Mouse (Mus musculus): Measurements from ENCODE around the gene Nckap5. TPM values are rescaled to one million over a fixed set of nuclear protein-coding genes. Genes with fewer than 3 reads are reported as not detected.

Gene Nckap5
- polyA plus RNA-seq, 1 experiment from 2014 or later: 3.2 TPM

DNA sequence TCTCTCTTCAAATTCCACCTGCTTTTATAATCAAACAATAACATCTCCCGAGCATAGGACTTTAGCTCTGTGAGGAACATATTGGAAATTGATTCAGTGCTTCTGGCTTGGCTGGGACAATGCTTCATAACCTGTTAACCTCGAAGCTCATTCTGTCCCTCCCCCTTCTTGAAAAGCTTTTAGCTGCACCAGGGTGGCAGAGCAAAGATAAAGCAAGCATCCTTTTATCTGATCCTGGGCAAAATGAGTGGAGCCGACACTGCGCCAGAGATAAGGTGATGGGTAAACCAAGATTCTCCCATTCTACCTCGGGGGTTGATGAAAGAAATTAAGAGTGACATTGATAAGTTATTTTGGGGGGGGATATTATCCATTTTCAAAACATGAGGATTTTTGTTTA, 824.9 kb downstream of the Nckap5 start:
- Histone ChIP-seq H3K4me1 (ENCODE audit: control insufficient read depth, insufficient read depth, low read length) (no peaks in the 10 kb centered on the region), H3K4me2 (replicated peaks; ENCODE audit: low read depth, low read length) (no peak overlapping the region), H3K27me3 (ENCODE audit: control insufficient read depth, insufficient read depth, low read length) (no peaks in the 10 kb centered on the region), H3K36me3 (ENCODE audit: control insufficient read depth, insufficient read depth, low read length) (no peaks in the 10 kb centered on the region), H3K9ac (ENCODE audit: low read depth, low read length) (no peak overlapping the region), H3K9me3 (ENCODE audit: control insufficient read depth, low read length) (no peaks in the 10 kb centered on the region), H3K27ac (ENCODE audit: low read depth, low read length) (no peak overlapping the region), H3K4me3 (ENCODE audit: low read length) (no peak overlapping the region)
- WGBS: 80% methylated on average over 5 of the region's 5 CpGs
- ATAC-seq (ENCODE audit: low FRiP score, low TSS enrichment): no peak

DNA sequence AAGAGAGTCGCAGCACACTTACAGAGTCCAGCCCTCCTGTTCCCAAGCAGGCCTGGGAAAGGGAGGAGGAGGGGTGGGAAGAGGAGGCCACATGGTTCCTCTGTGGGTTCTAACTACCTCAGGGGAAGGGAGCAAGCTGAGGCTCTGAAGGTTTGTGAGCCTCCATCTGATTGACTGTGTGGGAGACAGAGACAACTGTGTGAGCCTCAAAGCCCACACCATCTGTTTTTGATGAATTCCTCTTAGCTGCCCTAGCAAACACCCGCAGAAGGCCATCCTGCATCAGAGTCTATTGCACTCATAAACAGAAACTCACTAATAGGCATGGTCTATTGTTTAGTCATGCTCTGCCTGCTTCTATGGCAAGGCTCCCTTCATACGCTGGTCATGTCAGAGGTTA, 834.1 kb downstream of the Nckap5 start:
- no peak for ATAC-seq (ENCODE audit: low FRiP score, low TSS enrichment)
- no peak overlapping the region for H3K4me2 ChIP-seq (replicated peaks; ENCODE audit: low read depth, low read length)
- H3K27ac ChIP-seq (ENCODE audit: low read depth, low read length): no peak overlapping the region
- no peak overlapping the region for H3K4me3 ChIP-seq (ENCODE audit: low read length)
- no peaks in the 10 kb centered on the region for H3K27me3 ChIP-seq (ENCODE audit: control insufficient read depth, insufficient read depth, low read length)
- 50% methylated on average over 3 of the region's 3 CpGs for WGBS
- no peaks in the 10 kb centered on the region for H3K4me1 ChIP-seq (ENCODE audit: control insufficient read depth, insufficient read depth, low read length)
- H3K9me3 ChIP-seq (ENCODE audit: control insufficient read depth, low read length): no peaks in the 10 kb centered on the region
- no peaks in the 10 kb centered on the region for H3K36me3 ChIP-seq (ENCODE audit: control insufficient read depth, insufficient read depth, low read length)
- no peak overlapping the region for H3K9ac ChIP-seq (ENCODE audit: low read depth, low read length)

DNA sequence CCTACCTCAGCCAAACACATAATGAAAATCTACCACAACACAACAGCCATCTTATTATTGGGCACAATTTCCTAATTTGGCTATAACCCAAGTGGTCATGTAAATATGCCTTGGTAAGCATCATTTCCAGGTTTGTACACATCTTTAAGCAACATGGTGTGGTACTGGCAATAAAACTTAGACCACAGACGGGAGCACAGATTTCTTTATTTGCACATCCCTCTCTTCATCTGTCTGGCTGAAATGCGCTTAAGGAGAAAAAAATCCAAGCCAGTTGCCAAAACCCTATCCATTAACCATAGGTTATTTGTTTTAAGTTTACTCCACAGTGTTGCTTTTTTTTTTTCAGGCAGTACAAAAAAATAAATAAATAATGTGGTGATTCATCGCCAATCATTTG, 842.8 kb downstream of the Nckap5 start:
- H3K27ac ChIP-seq (ENCODE audit: low read depth, low read length): no peak overlapping the region
- H3K4me3 ChIP-seq (ENCODE audit: low read length): no peak overlapping the region
- no peaks in the 10 kb centered on the region for H3K27me3 ChIP-seq (ENCODE audit: control insufficient read depth, insufficient read depth, low read length)
- H3K36me3 ChIP-seq (ENCODE audit: control insufficient read depth, insufficient read depth, low read length): no peaks in the 10 kb centered on the region
- no peaks in the 10 kb centered on the region for H3K9me3 ChIP-seq (ENCODE audit: control insufficient read depth, low read length)
- no peak for ATAC-seq (ENCODE audit: low FRiP score, low TSS enrichment)
- 88% methylated on average over 3 of the region's 3 CpGs for WGBS
- H3K4me2 ChIP-seq (replicated peaks; ENCODE audit: low read depth, low read length): no peak overlapping the region
- no peaks in the 10 kb centered on the region for H3K4me1 ChIP-seq (ENCODE audit: control insufficient read depth, insufficient read depth, low read length)
- no peak overlapping the region for H3K9ac ChIP-seq (ENCODE audit: low read depth, low read length)

DNA sequence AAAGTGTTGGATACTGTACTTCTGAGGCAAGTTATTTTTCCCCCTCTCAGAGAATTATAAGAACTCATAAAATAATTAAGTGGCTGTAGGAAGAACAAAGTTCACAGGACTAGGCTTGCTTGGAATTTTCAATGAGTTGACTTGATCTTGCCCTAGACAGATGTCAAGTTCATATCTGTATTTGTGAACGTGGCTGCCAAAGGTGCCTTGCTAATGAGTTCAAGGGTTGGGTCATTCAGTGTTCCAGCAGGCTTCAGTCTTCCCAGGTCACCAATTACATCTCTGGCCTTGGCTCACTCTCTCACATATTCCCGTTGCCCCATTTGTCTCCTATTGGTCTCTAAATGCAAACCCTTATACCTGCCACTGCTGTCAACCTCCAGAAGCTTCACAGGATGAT, 846.0 kb downstream of the Nckap5 start:
- no peak overlapping the region for H3K4me2 ChIP-seq (replicated peaks; ENCODE audit: low read depth, low read length)
- H3K27me3 ChIP-seq (ENCODE audit: control insufficient read depth, insufficient read depth, low read length): no peaks in the 10 kb centered on the region
- H3K9ac ChIP-seq (ENCODE audit: low read depth, low read length): no peak overlapping the region
- no peaks in the 10 kb centered on the region for H3K36me3 ChIP-seq (ENCODE audit: control insufficient read depth, insufficient read depth, low read length)
- no peak overlapping the region for H3K27ac ChIP-seq (ENCODE audit: low read depth, low read length)
- 66% methylated on average over 2 of the region's 2 CpGs for WGBS
- H3K4me3 ChIP-seq (ENCODE audit: low read length): no peak overlapping the region
- no peaks in the 10 kb centered on the region for H3K9me3 ChIP-seq (ENCODE audit: control insufficient read depth, low read length)
- ATAC-seq (ENCODE audit: low FRiP score, low TSS enrichment): no peak
- no peaks in the 10 kb centered on the region for H3K4me1 ChIP-seq (ENCODE audit: control insufficient read depth, insufficient read depth, low read length)

DNA sequence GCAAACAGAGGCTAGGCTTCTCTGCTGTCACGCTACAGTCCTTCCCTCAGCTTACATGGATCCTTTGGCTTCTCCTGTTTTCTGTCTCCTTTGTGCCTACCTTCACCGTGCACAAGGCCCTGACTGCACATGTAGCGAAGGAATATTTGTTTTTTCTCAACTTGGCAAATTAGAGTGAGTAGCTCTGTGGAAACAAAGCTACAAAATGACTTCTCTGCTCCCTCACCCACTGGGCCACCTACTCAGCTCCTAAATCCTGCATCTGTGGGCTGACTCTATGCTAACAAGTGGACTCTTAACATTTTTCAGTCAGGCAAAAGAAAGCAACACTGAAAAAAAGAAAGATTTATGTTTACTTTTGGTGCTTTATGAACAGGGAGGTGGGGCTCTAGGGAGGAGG, 856.0 kb downstream of the Nckap5 start:
- Histone ChIP-seq H3K9ac (ENCODE audit: low read depth, low read length) (no peak overlapping the region), H3K27me3 (ENCODE audit: control insufficient read depth, insufficient read depth, low read length) (no peaks in the 10 kb centered on the region), H3K4me2 (replicated peaks; ENCODE audit: low read depth, low read length) (no peak overlapping the region), H3K4me3 (ENCODE audit: low read length) (no peak overlapping the region), H3K27ac (ENCODE audit: low read depth, low read length) (no peak overlapping the region), H3K36me3 (ENCODE audit: control insufficient read depth, insufficient read depth, low read length) (no peaks in the 10 kb centered on the region), H3K4me1 (ENCODE audit: control insufficient read depth, insufficient read depth, low read length) (no peaks in the 10 kb centered on the region), H3K9me3 (ENCODE audit: control insufficient read depth, low read length) (no peaks in the 10 kb centered on the region)
- ATAC-seq (ENCODE audit: low FRiP score, low TSS enrichment): no peak
- 87% methylated on average over 3 of the region's 3 CpGs for WGBS

DNA sequence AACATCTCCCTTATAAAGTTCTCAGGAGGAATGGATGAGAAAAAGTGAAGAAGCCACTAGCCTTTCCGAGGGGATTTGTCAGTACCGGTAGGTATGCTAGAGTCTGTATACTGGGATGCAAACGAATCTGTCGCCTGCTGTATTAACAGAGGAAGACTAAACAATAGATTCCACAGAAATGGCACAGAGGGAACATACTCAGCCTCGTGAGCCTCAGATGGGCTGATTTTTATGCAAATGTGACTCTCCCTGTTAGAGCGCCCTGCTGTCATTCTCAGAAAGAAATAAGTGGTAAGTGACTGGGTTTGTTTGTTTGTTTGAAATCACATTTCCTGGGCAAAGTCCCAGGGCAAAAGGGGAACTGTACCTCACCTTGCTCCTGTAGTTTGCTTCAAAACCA, 858.7 kb downstream of the Nckap5 start:
- no peak overlapping the region for H3K27ac ChIP-seq (ENCODE audit: low read depth, low read length)
- H3K9ac ChIP-seq (ENCODE audit: low read depth, low read length): no peak overlapping the region
- WGBS: 83% methylated on average over 6 of the region's 6 CpGs
- no peak for ATAC-seq (ENCODE audit: low FRiP score, low TSS enrichment)
- H3K36me3 ChIP-seq (ENCODE audit: control insufficient read depth, insufficient read depth, low read length): no peaks in the 10 kb centered on the region
- H3K4me3 ChIP-seq (ENCODE audit: low read length): no peak overlapping the region
- no peaks in the 10 kb centered on the region for H3K4me1 ChIP-seq (ENCODE audit: control insufficient read depth, insufficient read depth, low read length)
- no peaks in the 10 kb centered on the region for H3K27me3 ChIP-seq (ENCODE audit: control insufficient read depth, insufficient read depth, low read length)
- no peaks in the 10 kb centered on the region for H3K9me3 ChIP-seq (ENCODE audit: control insufficient read depth, low read length)
- no peak overlapping the region for H3K4me2 ChIP-seq (replicated peaks; ENCODE audit: low read depth, low read length)

DNA sequence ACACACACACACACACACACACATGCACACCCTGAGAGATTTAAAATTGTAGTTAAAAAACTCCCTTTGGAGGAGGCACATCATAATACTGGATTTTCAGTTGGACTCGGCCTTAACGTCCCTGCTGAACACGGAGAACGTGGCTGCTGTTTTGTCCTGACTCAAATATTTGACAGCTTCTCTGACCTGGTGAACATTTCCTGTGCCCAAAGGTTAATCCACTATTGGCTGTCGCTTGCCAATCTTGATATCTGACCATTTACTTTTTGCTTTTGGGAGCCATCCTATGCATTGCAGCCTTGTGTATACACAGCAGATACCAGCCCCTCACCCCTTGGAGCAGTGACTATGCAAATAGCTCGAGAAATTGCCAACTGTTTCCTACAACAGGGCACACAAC, 862.9 kb downstream of the Nckap5 start:
- 86% methylated on average over 6 of the region's 6 CpGs for WGBS
- H3K4me1 ChIP-seq (ENCODE audit: control insufficient read depth, insufficient read depth, low read length): no peaks in the 10 kb centered on the region
- H3K4me3 ChIP-seq (ENCODE audit: low read length): no peak overlapping the region
- no peak overlapping the region for H3K4me2 ChIP-seq (replicated peaks; ENCODE audit: low read depth, low read length)
- no peaks in the 10 kb centered on the region for H3K9me3 ChIP-seq (ENCODE audit: control insufficient read depth, low read length)
- no peaks in the 10 kb centered on the region for H3K36me3 ChIP-seq (ENCODE audit: control insufficient read depth, insufficient read depth, low read length)
- no peak overlapping the region for H3K9ac ChIP-seq (ENCODE audit: low read depth, low read length)
- H3K27ac ChIP-seq (ENCODE audit: low read depth, low read length): no peak overlapping the region
- no peaks in the 10 kb centered on the region for H3K27me3 ChIP-seq (ENCODE audit: control insufficient read depth, insufficient read depth, low read length)
- ATAC-seq (ENCODE audit: low FRiP score, low TSS enrichment): no peak

DNA sequence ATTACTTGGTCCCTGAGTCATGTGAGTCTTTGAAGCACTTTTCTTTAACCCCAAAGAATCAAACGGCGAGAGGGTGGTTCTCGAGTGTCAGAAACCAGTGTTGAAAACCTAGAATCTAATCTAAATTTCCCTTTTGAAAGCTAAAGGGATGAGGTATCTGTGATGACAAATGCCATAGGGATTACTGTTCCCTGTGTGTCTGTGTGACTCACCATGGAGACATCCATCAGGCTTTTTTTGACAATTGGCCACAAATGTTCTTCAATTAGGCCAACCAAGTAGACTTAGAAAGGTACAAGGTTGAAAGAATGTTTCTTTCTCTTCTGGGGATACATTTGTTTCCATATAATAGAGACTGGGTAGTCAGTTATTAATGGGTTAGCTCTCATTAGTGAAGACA, 879.6 kb downstream of the Nckap5 start:
- Histone ChIP-seq H3K9ac (ENCODE audit: low read depth, low read length) (no peak overlapping the region), H3K27ac (ENCODE audit: low read depth, low read length) (no peak overlapping the region), H3K4me2 (replicated peaks; ENCODE audit: low read depth, low read length) (no peak overlapping the region), H3K4me1 (ENCODE audit: control insufficient read depth, insufficient read depth, low read length) (no peaks in the 10 kb centered on the region), H3K9me3 (ENCODE audit: control insufficient read depth, low read length) (no peaks in the 10 kb centered on the region), H3K36me3 (ENCODE audit: control insufficient read depth, insufficient read depth, low read length) (no peaks in the 10 kb centered on the region), H3K4me3 (ENCODE audit: low read length) (no peak overlapping the region), H3K27me3 (ENCODE audit: control insufficient read depth, insufficient read depth, low read length) (no peaks in the 10 kb centered on the region)
- WGBS: 82% methylated on average over 3 of the region's 3 CpGs
- no peak for ATAC-seq (ENCODE audit: low FRiP score, low TSS enrichment)

DNA sequence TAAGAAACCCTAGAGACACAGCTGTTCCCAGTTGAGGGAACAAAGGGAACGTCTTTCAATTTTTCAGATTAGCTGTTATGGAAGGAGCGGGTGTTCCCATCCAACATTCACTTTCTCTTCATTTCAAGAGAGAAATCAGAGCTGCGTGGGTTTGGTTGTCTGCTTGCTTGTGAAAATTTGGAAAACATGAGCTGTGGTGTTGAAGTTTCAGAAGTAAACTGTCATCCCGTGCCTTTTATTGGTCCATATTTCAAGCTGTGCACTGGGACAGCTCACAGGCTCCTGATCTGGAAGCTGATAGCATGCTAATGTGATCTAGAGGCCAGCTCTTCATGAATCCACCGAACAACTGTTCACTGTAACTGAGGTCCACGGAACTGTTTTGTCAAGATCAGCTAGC, 881.5 kb downstream of the Nckap5 start:
- H3K4me2 ChIP-seq (replicated peaks; ENCODE audit: low read depth, low read length): no peak overlapping the region
- no peaks in the 10 kb centered on the region for H3K36me3 ChIP-seq (ENCODE audit: control insufficient read depth, insufficient read depth, low read length)
- no peak overlapping the region for H3K9ac ChIP-seq (ENCODE audit: low read depth, low read length)
- H3K9me3 ChIP-seq (ENCODE audit: control insufficient read depth, low read length): no peaks in the 10 kb centered on the region
- H3K4me3 ChIP-seq (ENCODE audit: low read length): no peak overlapping the region
- ATAC-seq (ENCODE audit: low FRiP score, low TSS enrichment): no peak
- H3K27me3 ChIP-seq (ENCODE audit: control insufficient read depth, insufficient read depth, low read length): no peaks in the 10 kb centered on the region
- H3K4me1 ChIP-seq (ENCODE audit: control insufficient read depth, insufficient read depth, low read length): no peaks in the 10 kb centered on the region
- 45% methylated on average over 6 of the region's 6 CpGs for WGBS
- no peak overlapping the region for H3K27ac ChIP-seq (ENCODE audit: low read depth, low read length)

DNA sequence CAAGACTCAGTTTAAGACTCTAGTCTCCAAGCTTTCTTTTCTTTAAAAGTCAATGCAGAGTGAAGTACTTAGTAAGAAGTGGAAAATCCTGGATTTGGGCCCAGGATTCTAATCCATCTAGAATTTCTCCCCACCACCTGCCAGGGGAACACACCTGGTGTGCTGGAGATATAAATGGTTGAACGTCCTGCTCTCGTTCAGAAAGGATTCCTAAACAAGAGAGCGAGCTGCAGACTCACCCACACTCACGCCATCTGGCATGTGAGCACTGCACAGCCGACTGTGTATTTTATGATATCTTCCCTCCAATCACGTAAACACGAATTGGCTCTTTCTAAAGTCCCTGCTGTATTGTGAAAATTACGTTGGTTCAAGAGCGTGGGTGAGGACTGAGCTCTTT, 885.5 kb downstream of the Nckap5 start:
- Histone ChIP-seq H3K9ac (ENCODE audit: low read depth, low read length) (no peak overlapping the region), H3K4me2 (replicated peaks; ENCODE audit: low read depth, low read length) (no peak overlapping the region), H3K27ac (ENCODE audit: low read depth, low read length) (no peak overlapping the region), H3K4me3 (ENCODE audit: low read length) (no peak overlapping the region), H3K9me3 (ENCODE audit: control insufficient read depth, low read length) (no peaks in the 10 kb centered on the region), H3K27me3 (ENCODE audit: control insufficient read depth, insufficient read depth, low read length) (no peaks in the 10 kb centered on the region), H3K36me3 (ENCODE audit: control insufficient read depth, insufficient read depth, low read length) (no peaks in the 10 kb centered on the region), H3K4me1 (ENCODE audit: control insufficient read depth, insufficient read depth, low read length) (no peaks in the 10 kb centered on the region)
- ATAC-seq (ENCODE audit: low FRiP score, low TSS enrichment): no peak
- WGBS: 72% methylated on average over 9 of the region's 9 CpGs

All from kidney, embryonic 14.5 days (tissue).